Mouse (Mus musculus) hindbrain, postnatal 0 days (tissue): Measurements from ENCODE around the gene Ccr4. TPM values are rescaled to one million over a fixed set of nuclear protein-coding genes. Genes with fewer than 3 reads are reported as not detected.

ENCODE experiments used
- ATAC-seq: fragments of 200-750 bp; cut with Nextera tagmentation; 2 replicates; pipeline ENCODE4 v1.8.0; 2017; ENCODE audit warnings: mild to moderate bottlenecking, moderate TSS enrichment, moderate library complexity
- DNase-seq: peaks from one replicate; pipeline ENCODE4 v3.0.0-alpha.2; 2015; ENCODE audit warnings: low spot score
- H3K27ac ChIP-seq: fragments of 300-500 bp; sonication (generic); 2 replicates; pipeline ENCODE4 v1.5.1; 2014; ENCODE audit warnings: mild to moderate bottlenecking
- H3K27me3 ChIP-seq: fragments of 300-500 bp; sonication (generic); 2 replicates; pipeline ENCODE4 v1.6.1; 2014; ENCODE audit warnings: low read length, mixed read lengths; ENCODE audit not compliant: insufficient read depth
- H3K36me3 ChIP-seq: fragments of 300-500 bp; sonication (generic); 2 replicates; pipeline ENCODE4 v1.6.1; 2014; ENCODE audit warnings: low read length, mixed read lengths; ENCODE audit not compliant: insufficient read depth
- H3K4me1 ChIP-seq: fragments of 300-500 bp; sonication (generic); 2 replicates; pipeline ENCODE4 v1.6.1; 2014; ENCODE audit warnings: antibody characterized with exemption, low read length, mixed read lengths; ENCODE audit not compliant: insufficient read depth
- H3K4me2 ChIP-seq: fragments of 300-500 bp; sonication (generic); 2 replicates; pipeline ENCODE4 v1.6.1; 2014; ENCODE audit warnings: low read depth, mild to moderate bottlenecking, low read length, moderate library complexity, mixed read lengths
- H3K4me3 ChIP-seq: fragments of 300-500 bp; sonication (generic); 2 replicates; pipeline ENCODE4 v1.5.1; 2014; ENCODE audit warnings: low read length
- H3K9ac ChIP-seq: fragments of 300-500 bp; sonication (generic); replicated peaks from 2 replicates; pipeline ENCODE4 v1.6.1; 2014; ENCODE audit warnings: mild to moderate bottlenecking, low read length, moderate library complexity, mixed read lengths
- H3K9me3 ChIP-seq: fragments of 300-500 bp; sonication (generic); 2 replicates; pipeline ENCODE4 v1.6.1; 2016; ENCODE audit warnings: low read length, mixed read lengths
- CTCF ChIP-seq: IDR thresholded peaks from 2 replicates; pipeline ENCODE4 v1.5.1; 2016; ENCODE audit warnings: antibody characterized with exemption, control low read depth, low read depth
- WGBS: fragments of 180-500 bp; shearing (Covaris S2); extraction: QIAGEN DNeasy Blood & Tissue Kit; methylation state at CpG from one replicate; pipeline ENCODE4 v1.1.7; 2014; 5-methylcytosine and 5-hydroxymethylcytosine counted together
- polyA plus RNA-seq: library from polyadenylated mRNA; unstranded; fragments of >200 nt; fragmentation: Nextera tagmentation; extraction: Ambion mirVana; gene quantifications from 2 replicates; pipeline ENCODE4 v1.2.1, GENCODE M21; 2015
- total RNA-seq: library from RNA; depleted of rRNA; stranded (reverse); fragments of >200 nt; gene quantifications from 2 replicates; pipeline ENCODE4 v1.2.3, GENCODE M21; 2014

Gene Ccr4
- total and polyA plus RNA-seq, 2 experiments from 2014 or later: not detected

DNA sequence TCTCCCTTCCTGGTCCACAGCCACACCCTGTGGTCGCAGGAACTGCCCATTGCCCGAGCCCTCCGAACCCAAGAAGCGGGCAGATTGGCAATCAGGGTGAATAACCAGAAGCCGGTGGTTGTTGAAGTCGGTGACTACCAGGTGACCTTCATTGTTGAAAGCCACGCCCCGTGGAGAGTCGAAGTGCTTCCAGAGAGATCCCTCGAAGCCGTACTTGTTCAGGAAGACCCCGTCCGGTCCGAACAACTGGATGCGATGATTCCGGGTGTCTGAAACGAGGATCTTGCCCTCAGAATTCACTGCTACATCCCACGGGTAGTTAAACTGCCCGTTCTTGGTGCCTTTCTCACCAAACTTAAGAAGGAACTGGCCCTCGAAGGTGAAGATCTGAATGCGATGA lies 8.1 kb upstream of the Ccr4 start:
- H3K9me3 ChIP-seq: peaks cover 11% of the 10 kb centered on the region
- 98% methylated on average over 21 of the region's 21 CpGs for WGBS
- no peak for TF ChIP-seq CTCF
- H3K9ac ChIP-seq: no peak overlapping the region
- no peak overlapping the region for H3K4me2 ChIP-seq
- no peaks in the 10 kb centered on the region for H3K4me1 ChIP-seq
- H3K36me3 ChIP-seq: no peaks in the 10 kb centered on the region
- no peak overlapping the region for H3K4me3 ChIP-seq
- H3K27ac ChIP-seq: no peak overlapping the region
- ATAC-seq: no peak
- DNase-seq: no peak
- no peaks in the 10 kb centered on the region for H3K27me3 ChIP-seq

- Histone ChIP-seq H3K4me3 (no peak overlapping the region), H3K27me3 (no peaks in the 10 kb centered on the region), H3K27ac (no peak overlapping the region), H3K4me1 (no peaks in the 10 kb centered on the region), H3K9ac (no peak overlapping the region), H3K4me2 (no peak overlapping the region), H3K36me3 (no peaks in the 10 kb centered on the region), H3K9me3 (peaks cover 11% of the 10 kb centered on the region)
- 93% methylated on average over 9 of the region's 9 CpGs for WGBS
- no peak for ATAC-seq
- no peak for TF ChIP-seq CTCF
- DNase-seq: no peak
Observed at GRCm38 (mm10) chr9:114509785-114510184, 5.1 kb upstream of the Ccr4 start.

DNA sequence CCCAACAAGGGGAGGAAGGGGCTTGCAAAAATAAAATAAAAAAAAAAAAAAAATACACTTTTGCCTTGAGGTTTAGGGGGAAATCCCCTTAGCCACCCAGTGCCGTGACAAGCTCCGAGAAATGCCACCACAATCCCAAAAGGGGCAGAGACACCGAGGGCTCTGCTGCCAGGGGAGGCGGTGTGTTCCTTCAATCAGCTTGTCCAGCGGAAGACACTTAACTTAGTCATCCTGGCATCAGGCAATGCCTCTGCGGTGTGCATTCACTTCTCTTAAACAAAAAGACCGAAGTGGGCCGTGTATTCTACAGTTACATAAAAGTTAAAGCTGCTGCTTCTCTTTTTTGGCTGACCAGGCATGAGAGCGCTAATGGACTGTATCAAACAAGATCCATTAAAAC lies 2.7 kb upstream of the Ccr4 start:
- ATAC-seq (no peak), DNase-seq (no peak)
- TF ChIP-seq CTCF: no peak
- Histone ChIP-seq H3K9me3 (peaks cover 2% of the 10 kb centered on the region; the same call in 1 of the 2 replicates), H3K27me3 (no peaks in the 10 kb centered on the region), H3K9ac (no peak overlapping the region), H3K36me3 (no peaks in the 10 kb centered on the region), H3K4me2 (no peak overlapping the region), H3K27ac (no peak overlapping the region), H3K4me1 (no peaks in the 10 kb centered on the region), H3K4me3 (no peak overlapping the region)
- 84% methylated on average over 9 of the region's 9 CpGs for WGBS

GRCm38 (mm10) chr9:114506564-114506963 lies 1.8 kb upstream of the Ccr4 start:
- H3K4me1 ChIP-seq: no peaks in the 10 kb centered on the region
- H3K4me2 ChIP-seq: no peak overlapping the region
- H3K9ac ChIP-seq: no peak overlapping the region
- no peak for DNase-seq
- H3K27ac ChIP-seq: no peak overlapping the region
- 74% methylated on average over 4 of the region's 4 CpGs for WGBS
- no peaks in the 10 kb centered on the region for H3K36me3 ChIP-seq
- H3K4me3 ChIP-seq: no peak overlapping the region
- TF ChIP-seq CTCF: no peak
- H3K9me3 ChIP-seq: no peaks in the 10 kb centered on the region
- no peaks in the 10 kb centered on the region for H3K27me3 ChIP-seq
- ATAC-seq: no peak

DNA sequence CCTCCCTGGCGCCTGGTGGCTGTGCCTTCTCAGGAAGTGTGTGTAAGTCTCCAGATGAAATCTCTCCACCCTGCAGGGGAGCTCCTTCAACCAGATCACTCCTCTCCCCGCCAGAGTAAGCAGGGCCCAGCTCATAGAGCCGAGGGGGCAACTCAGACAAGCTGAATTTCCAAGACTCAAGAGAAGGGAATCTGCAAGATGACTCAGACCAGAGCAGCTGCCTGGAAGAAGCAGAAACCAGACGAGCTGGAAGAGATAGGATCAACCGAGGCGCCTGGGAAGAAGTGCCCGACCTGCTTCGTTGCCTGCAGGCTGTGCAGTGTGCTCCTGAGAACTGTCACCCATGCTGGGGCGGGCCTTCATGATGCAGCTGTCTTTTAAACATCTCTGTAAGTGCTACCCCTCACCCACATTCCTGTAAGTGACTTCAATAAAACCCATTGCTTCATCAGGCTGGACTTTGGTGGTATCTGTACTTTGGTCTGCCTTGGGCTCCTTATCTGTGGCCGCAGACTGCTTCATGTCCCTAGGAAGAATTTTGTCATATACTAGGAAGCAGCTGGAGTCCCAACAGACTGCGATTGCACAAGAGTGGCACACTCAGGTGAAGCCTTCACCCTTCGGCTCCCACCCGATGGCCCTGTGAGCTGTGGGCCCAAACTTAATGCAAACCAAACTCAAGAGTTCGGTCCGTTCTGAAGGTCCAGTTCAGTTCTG lies 1.8 kb downstream of the Ccr4 start:
- H3K9me3 ChIP-seq: no peaks in the 10 kb centered on the region
- ATAC-seq (no peak), DNase-seq (no peak)
- no peak for TF ChIP-seq CTCF
- H3K27ac ChIP-seq: no peak overlapping the region
- no peaks in the 10 kb centered on the region for H3K4me1 ChIP-seq
- no peak overlapping the region for H3K9ac ChIP-seq
- 71% methylated on average over 15 of the region's 15 CpGs for WGBS
- no peaks in the 10 kb centered on the region for H3K27me3 ChIP-seq
- H3K36me3 ChIP-seq: no peaks in the 10 kb centered on the region
- H3K4me3 ChIP-seq: no peak overlapping the region
- no peak overlapping the region for H3K4me2 ChIP-seq

GRCm38 (mm10) chr9:114501913-114502312 lies 2.8 kb downstream of the Ccr4 start:
- Histone ChIP-seq H3K4me2 (no peak overlapping the region), H3K4me3 (no peak overlapping the region), H3K9ac (no peak overlapping the region), H3K9me3 (no peaks in the 10 kb centered on the region), H3K27ac (no peak overlapping the region), H3K27me3 (no peaks in the 10 kb centered on the region), H3K36me3 (no peaks in the 10 kb centered on the region), H3K4me1 (no peaks in the 10 kb centered on the region)
- DNase-seq (no peak), ATAC-seq (no peak)
- 97% methylated on average over 11 of the region's 11 CpGs for WGBS
- no peak for TF ChIP-seq CTCF

DNA sequence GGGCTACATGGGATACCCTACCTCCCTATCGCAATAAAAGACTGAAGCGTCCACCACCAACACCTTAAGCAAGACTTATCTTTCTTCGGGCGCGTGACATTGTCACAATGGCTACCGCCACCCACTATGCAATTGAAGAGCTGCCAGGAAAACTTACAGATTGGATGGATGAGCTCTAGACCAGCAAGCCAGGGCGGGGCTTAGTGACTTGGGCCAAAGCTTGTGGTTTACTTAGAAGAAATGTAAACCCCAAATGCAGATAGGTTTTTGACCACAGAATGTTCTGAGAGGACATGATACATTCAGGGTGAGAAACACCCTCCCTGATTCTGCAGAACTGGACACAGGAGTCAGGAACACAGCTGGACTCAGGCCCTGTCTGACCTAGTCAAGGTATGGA lies 3.6 kb downstream of the Ccr4 start:
- Histone ChIP-seq H3K9ac (no peak overlapping the region), H3K27ac (no peak overlapping the region), H3K4me1 (no peaks in the 10 kb centered on the region), H3K36me3 (no peaks in the 10 kb centered on the region), H3K9me3 (no peaks in the 10 kb centered on the region), H3K27me3 (no peaks in the 10 kb centered on the region), H3K4me2 (no peak overlapping the region), H3K4me3 (no peak overlapping the region)
- TF ChIP-seq CTCF: no peak
- ATAC-seq (no peak), DNase-seq (no peak)
- WGBS: 93% methylated on average over 7 of the region's 7 CpGs
